Mouse (Mus musculus): ENCODE measurements at regions not wholly inside any gene's neighbourhood (a gene's known extent, or its start where the extent isn't known, plus 50 kb on each side); places are given as distances from the start of the nearest gene placed in this dataset.
A peak's percentile ranks its signal among the peaks of the same experiment; 100 is the strongest.

DNA sequence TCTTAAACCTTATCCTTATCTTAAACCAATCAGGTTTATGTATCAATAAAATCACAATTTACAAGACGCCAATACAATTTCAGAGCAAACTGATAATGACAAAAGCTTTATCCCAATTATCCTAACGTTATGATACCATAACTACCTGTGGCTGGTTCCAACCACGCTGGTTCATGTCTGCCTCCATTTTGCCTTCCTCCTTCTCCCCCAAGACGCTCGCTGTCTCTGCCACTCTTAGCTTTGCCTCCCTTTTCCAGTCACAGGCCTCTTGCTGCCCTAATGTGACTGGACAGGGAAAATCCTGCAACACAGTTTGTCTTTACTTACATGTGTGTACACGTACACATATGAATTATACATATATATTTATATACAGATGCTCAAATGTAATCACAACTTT lies 101.3 kb upstream of the Cpm start:
- DNase-seq (ENCODE audit: low spot score) = no peak

DNA sequence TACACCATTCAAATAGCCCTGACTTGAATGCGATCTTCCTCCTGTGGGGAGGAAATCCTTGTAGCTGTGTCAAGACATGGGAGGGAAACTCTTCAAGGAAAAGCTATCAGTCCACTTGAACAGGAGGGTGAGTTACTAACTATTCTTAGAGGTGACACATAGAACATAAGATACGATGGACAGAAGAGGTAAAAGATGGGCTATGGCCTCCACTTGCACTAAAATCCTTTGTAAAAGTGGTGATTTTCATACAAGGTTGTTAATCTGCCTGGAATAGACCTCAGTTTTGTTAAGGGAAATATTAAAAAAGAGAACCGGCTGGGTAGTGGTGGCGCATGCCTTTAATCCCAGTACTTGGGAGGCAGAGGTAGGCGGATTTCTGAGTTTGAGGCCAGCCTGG lies 102.1 kb upstream of the Cpm start:
- DNase-seq (ENCODE audit: low spot score) = no peak

DNA sequence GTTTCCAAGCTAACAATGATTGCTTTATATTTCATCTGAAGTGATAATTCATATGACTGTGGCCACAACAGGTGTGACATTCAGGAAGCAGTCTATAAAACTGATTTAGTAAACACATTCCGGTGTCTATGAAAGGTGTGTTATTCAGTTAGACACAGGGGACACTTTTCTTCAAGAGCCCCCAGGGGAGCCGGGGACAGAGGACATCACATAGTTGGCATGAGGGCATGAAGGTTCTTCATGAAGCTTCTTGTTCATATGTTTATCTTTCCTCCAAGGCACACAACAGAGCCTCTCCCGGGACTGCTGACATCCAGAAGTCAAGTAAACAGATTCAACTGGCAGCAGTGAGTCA lies 102.5 kb upstream of the Cpm start:
- no peak for DNase-seq (ENCODE audit: low spot score)

DNA sequence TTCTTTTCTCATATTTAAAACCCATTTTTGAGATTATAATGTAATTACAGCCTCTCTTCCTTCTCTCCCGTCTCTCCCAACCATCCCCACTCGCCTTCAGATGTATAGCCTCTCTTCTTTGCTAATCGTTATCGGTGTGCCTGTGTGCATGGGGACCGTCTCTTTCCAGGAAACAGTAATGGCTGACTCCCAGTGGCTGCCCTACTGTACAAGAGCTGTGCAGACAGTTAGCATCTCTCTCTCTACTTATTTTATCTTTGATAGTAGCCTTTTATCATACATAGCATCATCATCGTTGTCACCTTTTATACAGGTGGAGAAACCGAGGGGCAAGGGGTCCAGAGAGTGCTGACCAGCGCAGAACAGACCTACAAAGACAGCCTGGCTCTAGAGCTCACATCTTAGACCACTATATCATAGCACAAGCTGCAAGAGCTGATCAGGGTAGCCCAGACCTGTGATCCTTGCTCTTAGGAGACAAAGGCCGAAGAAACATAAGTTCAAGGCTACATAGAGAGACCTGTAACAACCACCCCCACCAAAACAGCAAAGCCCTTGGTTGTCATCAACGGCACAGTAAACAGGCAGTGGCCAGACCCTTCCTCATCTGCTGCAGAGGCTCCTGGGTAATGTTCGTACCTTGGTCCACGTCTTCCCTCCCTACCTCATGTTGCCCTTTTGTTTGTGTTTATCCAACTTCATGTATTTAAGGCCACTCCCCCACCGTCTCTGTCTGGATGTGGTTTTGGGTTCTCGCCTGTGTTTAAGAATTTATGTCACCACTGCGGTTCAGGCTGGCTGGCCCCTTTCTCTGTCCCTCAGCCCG lies 103.1 kb upstream of the Cpm start:
- no peak for DNase-seq (ENCODE audit: low spot score)

DNA sequence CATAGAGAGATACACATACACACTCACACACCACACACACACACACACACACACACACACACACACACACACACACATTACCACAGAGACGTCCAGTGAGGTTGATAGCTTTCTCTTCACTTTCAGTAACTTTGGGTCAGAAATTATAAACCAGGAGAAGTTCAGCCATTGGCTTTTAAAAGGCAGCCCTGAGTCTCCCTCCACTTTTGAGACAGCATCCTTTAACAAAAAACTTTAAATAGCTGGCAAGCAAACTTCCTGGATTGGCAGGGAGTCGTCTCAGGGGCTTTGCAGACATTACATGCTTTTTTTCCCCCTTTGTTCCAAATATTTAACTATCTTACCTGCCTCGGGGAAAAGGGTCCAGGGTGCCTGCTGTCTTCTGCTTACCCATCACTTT lies 103.7 kb upstream of the Cpm start:
- DNase-seq (ENCODE audit: low spot score) = no peak

DNA sequence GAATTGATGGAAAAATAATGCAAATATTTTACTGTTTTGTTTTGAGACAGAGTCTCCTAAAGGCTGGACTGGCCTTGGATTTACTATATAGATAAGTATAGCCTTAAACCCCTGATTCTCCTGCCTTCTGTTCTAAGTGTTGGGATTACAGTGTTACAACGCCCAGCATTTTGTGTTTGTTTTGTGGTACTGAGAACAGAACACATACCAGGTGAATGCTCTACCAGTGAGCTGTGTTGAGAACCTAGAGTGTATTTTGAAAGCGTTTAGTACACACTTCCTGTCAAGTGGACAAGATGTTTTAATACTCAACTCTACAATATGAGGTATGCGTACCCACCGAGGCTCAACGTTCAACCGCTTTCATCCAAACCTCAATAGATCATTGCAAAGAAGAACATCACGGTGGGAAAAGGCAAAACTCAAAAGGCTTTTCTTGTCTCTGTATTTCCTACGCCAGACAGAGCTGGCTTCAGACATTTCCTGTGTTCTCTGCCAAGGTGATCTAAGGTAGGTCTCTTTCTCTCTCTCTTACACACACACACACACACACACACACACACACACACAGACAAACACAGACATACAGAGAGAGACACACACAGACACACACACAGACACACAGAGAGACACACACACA lies 104.3 kb upstream of the Cpm start:
- DNase-seq (ENCODE audit: low spot score) = no peak

DNA sequence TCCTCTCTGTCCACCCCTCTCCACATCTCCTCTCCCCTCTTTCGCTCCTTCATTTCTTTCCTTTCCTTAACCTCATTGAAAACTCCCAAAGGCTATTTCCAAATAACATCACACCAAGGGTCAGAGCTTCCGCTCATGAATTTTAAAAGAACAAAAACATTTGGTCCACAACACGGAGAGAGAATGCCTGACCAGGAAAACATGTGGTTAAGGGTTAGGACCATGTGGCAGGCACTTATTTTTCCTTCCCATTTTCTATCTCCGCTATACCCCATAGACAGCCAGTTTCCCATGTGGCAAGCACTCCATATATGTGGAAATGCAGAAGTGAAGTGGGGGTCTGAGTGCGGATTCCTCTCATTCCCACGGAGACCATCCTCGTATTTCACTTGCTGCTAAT lies 105.2 kb upstream of the Cpm start:
- no peak for DNase-seq (ENCODE audit: low spot score)

DNA sequence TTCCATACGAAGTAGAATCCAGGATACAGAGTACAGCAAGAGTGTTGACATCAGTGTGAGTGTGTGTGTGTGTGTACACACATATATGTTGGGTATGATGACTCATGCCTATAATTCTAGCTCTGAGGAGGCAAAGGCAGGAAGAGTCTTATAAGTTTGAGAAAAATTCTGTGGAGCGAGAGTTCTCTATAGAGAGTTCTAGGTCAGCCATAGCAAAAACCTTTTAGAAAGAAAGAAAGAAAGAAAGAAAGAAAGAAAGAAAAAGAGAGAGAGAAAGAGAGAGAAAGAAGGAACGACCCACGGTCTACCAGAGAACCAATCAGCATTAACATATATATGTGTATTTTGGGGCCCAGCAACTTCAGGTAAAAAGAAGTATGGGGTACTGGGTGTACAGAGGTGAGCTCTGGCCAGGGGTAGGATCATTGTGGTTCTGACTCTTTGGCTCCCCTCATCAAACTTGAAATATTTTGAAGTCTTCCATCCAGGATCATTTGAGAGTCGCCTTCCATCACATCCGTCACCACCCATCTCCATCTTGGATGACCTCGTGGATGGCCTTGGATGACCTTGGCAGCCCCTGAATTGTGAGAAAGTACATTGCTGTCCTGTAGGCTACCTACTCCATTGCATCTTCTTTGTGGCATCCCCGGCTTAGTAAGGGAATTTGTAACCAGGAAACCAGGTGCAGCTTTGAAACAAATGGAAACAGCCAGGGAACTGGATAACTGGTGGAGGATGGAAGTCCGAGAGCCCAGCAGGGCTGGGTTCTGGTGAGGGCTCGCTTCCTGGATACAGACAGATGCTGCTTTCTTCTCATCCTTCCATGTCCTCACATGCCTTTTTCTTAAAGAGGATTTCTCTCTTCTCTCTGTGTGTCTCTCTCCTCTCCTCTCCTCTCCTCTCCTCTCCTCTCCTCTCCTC lies 106.1 kb upstream of the Cpm start:
- DNase-seq (ENCODE audit: low spot score) = no peak

DNA sequence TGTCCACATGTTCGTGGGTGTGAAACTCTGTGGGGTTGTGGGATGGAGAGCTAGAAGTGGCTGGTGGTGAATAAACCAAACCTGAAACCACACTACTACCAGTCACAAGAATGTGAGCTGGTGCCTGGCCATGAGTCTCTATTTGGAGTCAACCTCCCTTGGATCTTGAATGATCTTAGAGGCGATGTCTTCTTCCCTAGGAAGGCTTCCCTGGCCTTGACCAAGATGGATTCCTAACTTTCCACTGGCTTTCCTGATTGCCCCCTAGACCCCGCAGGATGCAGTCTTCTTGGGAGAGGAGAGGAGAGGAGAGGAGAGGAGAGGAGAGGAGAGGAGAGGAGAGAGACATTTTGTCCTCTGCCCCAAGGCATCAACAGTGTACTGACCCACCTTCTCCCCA lies 106.9 kb upstream of the Cpm start:
- no peak for DNase-seq (ENCODE audit: low spot score)

DNA sequence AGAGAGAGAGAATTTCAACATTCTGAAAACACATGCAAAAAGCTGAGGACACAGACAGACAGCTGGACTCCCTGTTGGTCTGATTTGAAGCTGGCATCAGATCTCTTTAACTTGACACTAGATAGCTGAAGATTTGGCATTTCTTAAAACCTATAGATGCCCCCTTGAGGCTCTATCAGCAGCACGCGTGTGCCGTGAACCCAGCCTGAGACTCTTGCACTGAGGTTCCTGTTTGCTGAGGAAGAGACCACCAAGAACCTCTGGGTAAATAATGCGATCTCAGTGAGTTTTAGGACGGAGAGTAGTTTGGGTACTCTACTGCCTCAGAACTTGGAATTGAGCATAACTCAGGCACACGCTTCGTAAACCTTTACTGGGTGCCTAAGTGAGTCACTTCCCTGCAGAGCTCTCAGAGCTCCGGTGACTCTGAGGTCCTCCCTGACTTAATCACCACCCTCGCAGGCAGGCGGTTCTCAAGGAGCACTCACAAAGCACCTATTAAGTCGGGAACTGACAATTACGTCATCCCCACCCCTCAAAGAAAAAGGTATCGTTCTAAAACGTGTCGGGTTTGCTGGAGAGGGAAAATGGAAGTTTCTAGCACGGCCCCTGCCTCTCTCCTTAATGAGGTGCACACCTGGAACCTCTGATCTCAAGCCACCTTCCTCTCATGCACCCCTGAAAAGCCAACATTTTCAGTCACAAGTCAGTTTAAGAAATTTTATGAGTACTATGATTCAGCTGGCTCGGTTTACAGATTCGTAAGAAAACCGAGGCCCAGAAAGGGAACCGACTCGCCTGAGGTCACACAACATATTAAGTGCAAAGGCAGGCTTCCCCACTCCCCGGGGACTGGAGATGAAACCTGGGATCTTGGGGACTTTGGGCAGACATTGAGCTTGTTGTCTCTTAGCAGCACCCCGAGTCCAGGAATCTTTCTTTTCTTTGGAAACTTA lies 107.7 kb upstream of the Cpm start:
- DNase-seq (ENCODE audit: low spot score) = no peak

DNA sequence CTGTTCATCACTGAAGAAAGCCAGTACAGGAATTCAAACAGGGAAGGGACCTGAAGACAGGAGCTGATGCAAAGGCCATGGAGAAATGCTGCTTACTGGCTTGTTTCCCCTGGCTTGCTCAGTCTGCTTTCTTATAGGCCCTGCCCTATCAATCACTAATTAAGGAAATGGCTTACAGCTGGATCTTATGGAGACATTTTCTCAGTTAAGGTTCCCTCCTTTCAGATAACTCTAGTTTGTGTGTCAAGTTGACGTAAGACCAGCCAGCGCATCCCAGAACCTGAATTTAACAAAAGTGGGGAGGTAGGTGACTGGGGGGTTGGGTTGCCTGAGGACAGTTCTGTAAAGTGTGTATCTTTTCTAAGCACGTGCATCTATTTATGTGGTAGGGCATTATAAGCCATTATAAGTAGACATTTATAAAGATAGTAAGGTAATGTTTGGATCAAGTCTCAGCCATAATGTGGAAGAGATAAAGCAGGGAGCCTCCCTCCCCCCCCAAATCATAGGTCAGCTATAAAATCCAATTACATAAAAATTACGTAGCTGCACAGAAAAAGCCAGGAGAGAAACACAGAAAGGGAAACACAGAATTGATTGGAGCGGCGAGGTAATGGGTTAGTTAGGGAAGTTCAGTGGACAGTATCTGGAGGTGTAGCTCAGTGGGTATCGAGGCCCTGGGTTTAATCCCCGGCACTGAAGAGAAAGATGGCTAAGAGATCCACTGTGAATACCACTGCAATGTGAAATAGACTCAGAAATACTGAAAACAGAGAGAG lies 108.6 kb upstream of the Cpm start:
- DNase-seq (ENCODE audit: low spot score) = no peak

DNA sequence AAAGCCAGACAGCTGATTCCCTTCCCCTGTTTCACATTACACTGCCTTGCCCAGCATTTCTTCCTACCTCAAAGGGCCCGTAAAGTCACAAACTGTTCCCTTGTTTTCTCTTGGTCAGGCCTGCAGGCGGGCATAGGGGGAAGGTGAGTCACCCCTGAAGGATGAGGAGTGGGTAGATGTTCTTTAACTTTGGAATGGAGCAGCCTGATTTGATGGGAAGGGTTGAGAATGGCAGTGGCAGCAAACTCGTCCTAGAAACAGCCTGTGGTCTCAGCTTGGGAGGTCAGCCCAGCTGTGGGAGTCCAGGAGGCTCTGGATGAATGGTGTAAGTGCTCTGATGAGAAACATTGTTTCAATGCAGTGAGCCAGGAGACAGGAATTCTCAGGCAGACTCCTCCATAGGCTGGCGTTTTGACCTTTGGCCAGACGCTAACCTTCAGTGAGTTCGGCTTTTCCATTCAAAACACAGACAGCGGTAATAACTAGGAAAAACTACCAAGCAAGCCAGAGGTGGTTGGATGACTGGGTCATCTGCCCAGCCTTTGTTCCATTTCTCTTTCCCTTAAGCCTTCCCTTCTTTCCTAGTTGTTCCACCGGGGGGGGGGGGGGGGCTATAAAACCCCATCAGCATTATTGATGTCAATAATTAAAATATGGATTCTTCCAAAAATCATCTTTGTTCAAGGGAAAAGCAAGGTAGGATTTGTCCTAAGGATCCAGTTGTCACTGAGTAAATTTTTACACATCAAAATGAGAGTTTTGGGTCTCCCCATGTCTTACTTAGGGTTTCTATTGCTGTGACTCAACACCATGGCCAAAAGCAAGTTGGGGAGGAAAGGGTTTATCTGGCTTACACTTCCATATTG lies 109.4 kb upstream of the Cpm start:
- no peak for DNase-seq (ENCODE audit: low spot score)

DNA sequence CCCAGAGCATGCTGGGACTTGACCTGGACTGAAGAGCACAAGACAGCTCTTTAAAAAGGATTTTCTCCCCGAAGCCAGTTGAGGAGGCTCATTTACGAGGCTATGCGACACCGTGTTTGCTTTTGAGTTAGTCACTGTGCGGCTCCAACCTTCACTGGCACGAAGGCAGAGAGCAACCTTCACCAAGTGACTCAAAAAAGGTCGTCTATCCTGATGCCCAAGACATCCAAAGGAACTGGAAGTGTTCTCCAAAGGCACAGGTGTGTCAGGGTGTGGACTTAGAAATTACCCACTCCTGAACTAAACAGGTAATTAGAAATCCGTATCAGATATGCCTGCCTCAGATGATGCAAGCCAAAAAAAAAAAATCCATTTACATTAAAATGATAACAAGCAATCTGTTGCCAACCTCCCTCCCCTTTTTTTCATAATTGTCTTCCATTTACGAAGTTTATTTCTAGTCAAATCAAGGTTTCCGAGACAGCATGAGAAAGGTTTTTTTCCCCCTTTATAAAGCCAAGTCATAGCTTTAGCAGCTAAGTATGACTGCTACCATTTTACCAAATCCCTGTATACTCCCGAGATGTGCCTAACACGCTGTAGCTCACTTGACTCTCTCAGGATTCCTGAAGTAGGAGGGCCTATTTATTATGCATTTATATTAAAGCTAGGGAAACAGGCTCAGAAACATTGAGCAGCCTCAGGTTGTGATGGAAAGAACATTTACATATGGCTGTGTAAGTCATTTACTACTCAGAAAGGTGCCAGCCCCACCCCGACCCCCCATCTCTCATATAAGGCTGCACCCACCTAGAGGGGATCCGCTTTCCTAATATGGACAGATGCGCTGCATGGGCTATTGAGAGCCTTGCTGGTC lies 110.3 kb upstream of the Cpm start:
- no peak for DNase-seq (ENCODE audit: low spot score)

DNA sequence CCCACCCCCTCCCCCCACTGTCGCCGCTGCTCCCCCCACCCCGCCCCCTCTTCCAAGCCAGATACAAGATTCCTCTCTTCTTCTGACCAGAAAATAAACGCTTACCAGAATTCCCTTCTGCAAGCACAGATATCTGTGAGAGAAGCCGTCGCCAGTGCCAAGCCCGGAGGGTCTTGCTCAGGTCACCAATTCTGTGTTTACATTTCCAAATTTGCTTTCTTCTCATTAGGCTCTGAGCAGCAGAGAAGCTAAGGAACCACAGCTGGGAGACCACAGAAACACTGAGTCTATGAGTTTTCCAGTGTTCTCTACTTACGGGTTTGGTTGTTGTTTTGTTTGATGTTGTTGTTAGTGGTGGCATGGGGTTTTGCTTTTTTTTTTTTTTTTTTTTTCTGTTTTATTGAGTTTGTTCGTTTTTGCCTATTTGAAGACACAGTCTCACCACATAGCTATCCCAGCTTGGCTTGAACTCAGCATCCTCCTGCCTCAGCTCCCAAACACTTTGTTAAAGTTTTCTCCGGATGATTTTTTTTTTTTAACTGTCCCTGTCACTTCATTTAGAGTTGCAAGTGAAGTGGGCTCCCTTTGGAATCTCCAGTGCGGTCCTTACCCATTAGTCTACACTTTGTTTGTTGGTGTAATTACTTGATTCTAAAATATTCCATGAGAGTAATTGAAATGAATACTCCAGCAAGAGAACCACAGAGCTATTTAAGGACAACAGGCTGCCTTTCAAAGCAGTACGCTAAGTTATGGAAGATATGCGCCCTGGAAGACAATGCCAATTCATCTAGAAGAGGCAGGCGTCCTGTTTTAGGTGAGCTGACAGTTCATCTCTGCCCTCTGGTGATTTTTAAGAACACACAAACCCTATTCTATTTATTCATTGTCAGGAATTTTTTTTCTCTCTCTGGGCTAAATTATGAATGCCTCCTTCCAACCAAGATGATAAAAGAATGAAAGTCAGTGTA lies 111.2 kb upstream of the Cpm start:
- DNase-seq (ENCODE audit: low spot score) = no peak

DNA sequence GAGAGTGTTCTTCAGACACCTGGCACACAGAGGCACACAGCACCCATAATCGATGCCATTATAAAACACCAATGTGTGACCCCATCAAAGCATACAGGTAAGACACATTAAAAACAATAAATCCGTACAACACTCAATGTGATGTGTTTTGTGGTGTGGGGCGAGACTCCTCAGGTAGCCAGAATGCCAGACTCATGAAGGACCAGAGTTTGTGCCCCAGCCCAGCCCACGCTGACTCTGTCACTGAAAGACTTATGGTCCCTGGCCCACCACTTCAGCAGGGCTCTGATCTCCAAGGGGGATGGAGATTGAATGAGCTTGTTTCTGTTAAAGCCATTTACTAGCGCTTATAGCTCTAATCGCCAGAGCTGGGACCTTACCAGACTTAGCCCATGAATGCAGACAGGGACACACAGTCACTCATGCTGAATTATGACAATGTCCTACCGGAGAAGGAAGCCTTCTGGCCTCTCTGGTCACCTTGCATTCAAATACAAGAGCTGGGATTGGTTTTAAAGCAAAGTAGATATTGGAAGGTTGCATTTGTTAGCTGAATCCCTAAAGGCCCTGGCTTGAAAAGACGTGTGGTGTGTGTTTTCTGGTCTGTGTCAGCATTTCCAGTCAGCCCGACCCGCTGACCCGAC lies 112.1 kb upstream of the Cpm start:
- no peak for DNase-seq (ENCODE audit: low spot score)

DNA sequence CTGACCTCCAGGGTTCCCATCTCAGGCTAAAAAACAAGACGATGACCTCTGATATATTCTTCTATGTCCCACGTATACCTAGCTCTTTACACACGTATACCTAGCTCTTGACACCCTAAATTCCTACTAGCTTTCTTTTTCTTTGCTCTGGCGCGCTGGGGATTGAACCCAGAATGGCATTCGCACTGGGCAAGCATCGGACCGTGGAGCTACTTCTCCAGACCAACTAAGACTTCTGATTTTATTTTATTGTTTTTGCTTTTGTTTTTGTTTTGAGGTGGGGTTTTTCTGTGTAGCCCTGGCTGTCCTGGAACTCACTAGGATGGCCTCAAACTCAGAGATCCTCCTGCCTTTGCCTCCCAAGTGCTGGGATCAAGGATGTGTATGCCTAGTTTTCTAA lies 112.8 kb upstream of the Cpm start:
- no peak for DNase-seq (ENCODE audit: low spot score)

DNA sequence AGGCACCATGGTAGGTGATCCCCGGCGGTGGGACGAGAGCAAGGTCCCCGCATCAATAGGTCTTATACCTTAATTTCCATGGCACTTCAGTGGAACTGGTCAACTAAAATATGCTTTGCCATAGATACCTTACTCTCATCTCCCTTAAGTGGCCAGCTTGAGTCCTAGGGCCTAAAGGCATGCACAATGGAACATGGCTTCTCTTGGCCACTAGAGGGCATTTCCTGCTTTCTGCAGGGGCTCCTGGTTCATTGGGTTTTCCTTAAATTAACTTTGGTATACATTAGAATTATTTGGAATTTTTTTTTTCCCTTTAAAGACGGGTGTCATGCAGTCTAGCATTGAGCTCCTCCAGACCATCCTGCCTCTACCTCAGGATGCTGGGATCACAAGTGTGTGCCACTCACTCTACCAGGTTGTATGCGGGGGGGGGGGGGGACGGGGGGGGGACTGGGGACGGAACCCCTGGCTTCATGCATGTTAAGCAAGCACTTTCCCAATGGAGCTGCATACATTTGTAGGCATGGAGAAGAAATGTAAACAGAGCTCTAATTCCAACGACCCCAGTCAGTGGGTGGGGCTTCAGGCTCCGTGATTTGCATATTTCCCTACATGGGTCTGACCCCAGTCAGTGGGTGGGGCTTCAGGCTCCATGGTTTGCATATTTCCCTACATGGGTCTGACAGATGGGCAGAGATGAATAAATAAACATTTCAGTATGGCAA lies 113.4 kb upstream of the Cpm start:
- DNase-seq (ENCODE audit: low spot score) = peak; percentile 9

Measured in ovary, postnatal 14 days (tissue).